In the genomic region with DNA sequence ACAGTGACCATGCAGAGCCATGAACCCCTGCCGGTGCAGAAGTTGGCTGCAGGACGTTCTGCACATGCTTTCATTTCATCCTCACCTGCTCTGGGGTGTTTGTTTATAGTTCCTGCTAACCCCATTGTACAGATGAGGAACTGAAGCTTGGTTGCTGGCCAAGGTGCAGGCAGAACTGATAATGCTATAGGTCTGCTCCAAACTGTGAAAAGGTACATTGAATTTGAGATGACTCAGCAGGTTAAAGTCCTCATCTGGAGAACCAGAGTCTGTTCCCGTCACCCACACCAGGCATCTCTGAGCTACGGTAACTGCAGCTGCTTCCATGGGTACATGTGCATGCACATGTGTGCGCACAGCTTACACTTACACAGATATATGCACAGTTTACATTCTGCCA, we compare ENCODE assay signal across 27 mouse cellular contexts.
A peak's percentile ranks its signal among the peaks of the same experiment; 100 is the strongest.
DNase-seq lines count a peak whose midpoint lies in the region; ATAC-seq and TF ChIP-seq lines count a peak whose summit lies in the region.
"Had no signal": no experiment of that assay in that cellular context is flagged by ENCODE, and none has a peak within 500 bp of the region (broad histone marks: within the 10 kb centered on the region; RNA-seq: fewer than 3 reads in every experiment).

No protein-coding gene starts in this region.

- H3K9me3 ChIP-seq in liver, embryonic 13.5 days (replicated peaks), result no peaks in the 10 kb centered on the region
- no peaks in the 10 kb centered on the region for H3K9me3 ChIP-seq in hindbrain, embryonic 10.5 days
- H3K9me3 ChIP-seq in hindbrain, postnatal 0 days (ENCODE audit: low read length), result no peaks in the 10 kb centered on the region
- H3K9me3 ChIP-seq: embryonic facial prominence, embryonic 12.5 days; lung, embryonic 15.5 days; midbrain, embryonic 15.5 days; neural tube, embryonic 12.5 days had no signal

- ATAC-seq in liver, embryonic 13.5 days (ENCODE audit: low read depth), result 0 out of 2 replicates have a peak, but pooled peaks have one; percentile 31
- ATAC-seq in granulocyte monocyte progenitor cell, adult 5-6 weeks (replicated peaks; ENCODE audit: poor library complexity, severe bottlenecking), result peak; percentile 22; the same call in 1 of the 2 replicates
- peak; percentile 56 for ATAC-seq in megakaryocyte-erythroid progenitor cell, adult 5-6 weeks (replicated peaks; ENCODE audit: low FRiP score, low TSS enrichment, poor library complexity, severe bottlenecking)
- no peak for ATAC-seq in hindbrain, postnatal 0 days
- no peak for ATAC-seq in inflammation-experienced regulatory T-cells, adult 6 months
- ATAC-seq: forebrain, embryonic 14.5 days; midbrain, embryonic 15.5 days had no signal

- DNase-seq in liver, embryonic 13.5 days, result no peak
- DNase-seq in liver, result no peak
- DNase-seq in hindbrain, embryonic 10.5 days (ENCODE audit: low spot score), result no peak
- DNase-seq in hindbrain, postnatal 0 days (ENCODE audit: low spot score), result no peak
- DNase-seq: adrenal gland, postnatal 10 days; cerebellum, adult 9-10 months; cerebellum, postnatal 36 days; embryo, embryonic 11 days; gastrocnemius, postnatal 25 days; heart, adult 18-20 months; heart, postnatal 4 days; kidney, adult 9 months; kidney, postnatal 10 days; layer of hippocampus, postnatal 36 days; thymus, adult 2 months; thymus, postnatal 36 days had no signal

- WGBS in liver, embryonic 13.5 days (ENCODE audit: insufficient replicate concordance), result 85% methylated on average over 5 of the region's 5 CpGs
- WGBS in hindbrain, embryonic 10.5 days, result 96% methylated on average over 5 of the region's 5 CpGs
- WGBS in hindbrain, postnatal 0 days, result 92% methylated on average over 5 of the region's 5 CpGs

- no peaks in the 10 kb centered on the region for H3K27me3 ChIP-seq in liver, embryonic 13.5 days
- H3K27me3 ChIP-seq in hindbrain, embryonic 10.5 days (ENCODE audit: insufficient read depth, poor library complexity, severe bottlenecking), result no peaks in the 10 kb centered on the region
- H3K27me3 ChIP-seq in hindbrain, postnatal 0 days (ENCODE audit: insufficient read depth, low read length), result no peaks in the 10 kb centered on the region
- H3K27me3 ChIP-seq: embryonic facial prominence, embryonic 12.5 days; heart, embryonic 12.5 days; lung, embryonic 15.5 days; midbrain, embryonic 15.5 days; neural tube, embryonic 12.5 days had no signal

- no peak overlapping the region for H3K9ac ChIP-seq in liver, embryonic 13.5 days
- no peak overlapping the region for H3K9ac ChIP-seq in hindbrain, postnatal 0 days (replicated peaks; ENCODE audit: low read length)
- H3K9ac ChIP-seq: embryonic facial prominence, embryonic 12.5 days; heart, embryonic 12.5 days; hindbrain, embryonic 14.5 days; lung, embryonic 15.5 days; midbrain, embryonic 15.5 days; neural tube, embryonic 12.5 days had no signal

- no peak overlapping the region for H3K4me3 ChIP-seq in liver, embryonic 13.5 days (replicated peaks)
- H3K4me3 ChIP-seq in hindbrain, embryonic 10.5 days, result no peak overlapping the region
- H3K4me3 ChIP-seq in hindbrain, postnatal 0 days (ENCODE audit: low read length), result no peak overlapping the region
- H3K4me3 ChIP-seq: embryonic facial prominence, embryonic 12.5 days; heart, embryonic 12.5 days; lung, embryonic 15.5 days; midbrain, embryonic 15.5 days; myocyte; neural tube, embryonic 12.5 days had no signal

- H3K4me2 ChIP-seq in liver, embryonic 13.5 days, result no peak overlapping the region
- no peak overlapping the region for H3K4me2 ChIP-seq in hindbrain, postnatal 0 days (ENCODE audit: low read depth, low read length)
- H3K4me2 ChIP-seq: embryonic facial prominence, embryonic 12.5 days; heart, embryonic 12.5 days; hindbrain, embryonic 14.5 days; lung, embryonic 15.5 days; midbrain, embryonic 15.5 days; neural tube, embryonic 12.5 days had no signal

- no peak overlapping the region for H3K27ac ChIP-seq in liver, embryonic 13.5 days
- H3K27ac ChIP-seq in hindbrain, embryonic 10.5 days, result no peak overlapping the region
- H3K27ac ChIP-seq in hindbrain, postnatal 0 days, result no peak overlapping the region
- H3K27ac ChIP-seq: embryonic facial prominence, embryonic 12.5 days; hindbrain, embryonic 14.5 days; lung, embryonic 15.5 days; midbrain, embryonic 15.5 days; neural tube, embryonic 12.5 days had no signal

- no peak for TF ChIP-seq CTCF in hindbrain, postnatal 0 days (IDR thresholded peaks at IDR 0.05; ENCODE audit: low read depth)

- no peaks in the 10 kb centered on the region for H3K4me1 ChIP-seq in liver, embryonic 13.5 days (replicated peaks)
- no peaks in the 10 kb centered on the region for H3K4me1 ChIP-seq in hindbrain, embryonic 10.5 days (replicated peaks)
- H3K4me1 ChIP-seq in hindbrain, postnatal 0 days (ENCODE audit: insufficient read depth, low read length), result no peaks in the 10 kb centered on the region; the same call in 1 of the 2 replicates
- H3K4me1 ChIP-seq: lung, embryonic 15.5 days had no signal

- H3K36me3 ChIP-seq in liver, embryonic 13.5 days, result peaks cover 14% of the 10 kb centered on the region
- peaks cover 31% of the 10 kb centered on the region for H3K36me3 ChIP-seq in hindbrain, embryonic 10.5 days
- H3K36me3 ChIP-seq in hindbrain, postnatal 0 days (ENCODE audit: insufficient read depth, low read length), result no peaks in the 10 kb centered on the region
- H3K36me3 ChIP-seq: midbrain, embryonic 15.5 days had no signal

Comparison
In these comparisons a context has a peak if more than half of its experiments do, and no peak if none do; other contexts are left out.
1. ATAC-seq: peak in liver, embryonic 13.5 days (single experiment), granulocyte monocyte progenitor cell, adult 5-6 weeks (single experiment) and megakaryocyte-erythroid progenitor cell, adult 5-6 weeks (single experiment); none in hindbrain, postnatal 0 days (single experiment) and inflammation-experienced regulatory T-cells, adult 6 months (single experiment).